Mouse (Mus musculus): Measurements from ENCODE around the gene Ccdc34.

- TF ChIP-seq GATA1 (IDR thresholded peaks at IDR 0.05; ENCODE audit: low read length) (no peak), TAL1 (IDR thresholded peaks at IDR 0.05; ENCODE audit: low read length) (no peak)
Observed at GRCm38 (mm10) chr2:110085701-110086143, 68.1 kb downstream of the Ccdc34 start.
